Mouse (Mus musculus): ENCODE measurements at regions not wholly inside any gene's neighbourhood (a gene's known extent, or its start where the extent isn't known, plus 50 kb on each side); places are given as distances from the start of the nearest gene placed in this dataset.

- H3K9ac ChIP-seq: no peak overlapping the region
- no peak overlapping the region for H3K27ac ChIP-seq (ENCODE audit: low read depth, low read length)
- no peaks in the 10 kb centered on the region for H3K9me3 ChIP-seq (ENCODE audit: low read length)
- H3K36me3 ChIP-seq (ENCODE audit: insufficient read depth): no peaks in the 10 kb centered on the region
- no peaks in the 10 kb centered on the region for H3K27me3 ChIP-seq (ENCODE audit: insufficient read depth, low read length)
- DNase-seq (peak; percentile 12), ATAC-seq (peak; percentile 78)
- WGBS: 42% methylated on average over 2 of the region's 2 CpGs
- no peak overlapping the region for H3K4me3 ChIP-seq (ENCODE audit: low read depth, low read length)
- no peak for TF ChIP-seq CTCF (IDR thresholded peaks at IDR 0.05; ENCODE audit: low read depth)
- H3K4me2 ChIP-seq (ENCODE audit: low read depth): no peak overlapping the region
- H3K4me1 ChIP-seq (ENCODE audit: insufficient read depth): no peaks in the 10 kb centered on the region
These were observed 839.1 kb upstream of the Rag2 start for GRCm38 (mm10) chr2:100785392-100785791.

- peak; percentile 22 for DNase-seq
- 74% methylated on average over 2 of the region's 2 CpGs for WGBS
- ATAC-seq: peak; percentile 20; the same call in 1 of the 2 replicates
These were observed 828.9 kb upstream of the Rag2 start for GRCm38 (mm10) chr2:100795578-100795977.

GRCm38 (mm10) chr2:100796830-100797229 is 827.7 kb upstream of the Rag2 start:
- Histone ChIP-seq H3K9ac (no peak overlapping the region), H3K27ac (ENCODE audit: low read depth, low read length) (no peak overlapping the region), H3K4me1 (ENCODE audit: insufficient read depth) (no peaks in the 10 kb centered on the region), H3K4me3 (ENCODE audit: low read depth, low read length) (no peak overlapping the region), H3K9me3 (ENCODE audit: low read length) (0 out of 2 replicates have a peak, but pooled peaks cover under 1% of the 10 kb centered on the region), H3K4me2 (ENCODE audit: low read depth) (no peak overlapping the region), H3K27me3 (ENCODE audit: insufficient read depth, low read length) (no peaks in the 10 kb centered on the region), H3K36me3 (ENCODE audit: insufficient read depth) (no peaks in the 10 kb centered on the region)
- TF ChIP-seq CTCF (IDR thresholded peaks at IDR 0.05; ENCODE audit: low read depth): no peak
- ATAC-seq (no peak), DNase-seq (no peak)
- WGBS: 54% methylated on average over 2 of the region's 2 CpGs

More at GRCm38 (mm10) chr2:100795578-100795977, 828.9 kb upstream of the Rag2 start:
- no peaks in the 10 kb centered on the region for H3K4me1 ChIP-seq (ENCODE audit: insufficient read depth)
- no peak overlapping the region for H3K27ac ChIP-seq (ENCODE audit: low read depth, low read length)
- H3K36me3 ChIP-seq (ENCODE audit: insufficient read depth): no peaks in the 10 kb centered on the region
- H3K27me3 ChIP-seq (ENCODE audit: insufficient read depth, low read length): no peaks in the 10 kb centered on the region
- no peak overlapping the region for H3K4me2 ChIP-seq (ENCODE audit: low read depth)
- H3K9me3 ChIP-seq (ENCODE audit: low read length): no peaks in the 10 kb centered on the region
- no peak overlapping the region for H3K9ac ChIP-seq
- no peak for TF ChIP-seq CTCF (IDR thresholded peaks at IDR 0.05; ENCODE audit: low read depth)
- H3K4me3 ChIP-seq (ENCODE audit: low read depth, low read length): no peak overlapping the region

- Histone ChIP-seq H3K4me1 (ENCODE audit: insufficient read depth) (no peaks in the 10 kb centered on the region), H3K27me3 (ENCODE audit: insufficient read depth, low read length) (no peaks in the 10 kb centered on the region), H3K9ac (no peak overlapping the region), H3K36me3 (ENCODE audit: insufficient read depth) (no peaks in the 10 kb centered on the region), H3K27ac (ENCODE audit: low read depth, low read length) (no peak overlapping the region), H3K4me2 (ENCODE audit: low read depth) (no peak overlapping the region), H3K4me3 (ENCODE audit: low read depth, low read length) (no peak overlapping the region), H3K9me3 (ENCODE audit: low read length) (0 out of 2 replicates have a peak, but pooled peaks cover 3% of the 10 kb centered on the region)
- no peak for ATAC-seq
- TF ChIP-seq CTCF (IDR thresholded peaks at IDR 0.05; ENCODE audit: low read depth): no peak
- DNase-seq: no peak
- 87% methylated on average over 1 of the region's 1 CpGs for WGBS
These were observed 827.0 kb upstream of the Rag2 start for GRCm38 (mm10) chr2:100797502-100797901.

GRCm38 (mm10) chr2:100812546-100812945 is 812.0 kb upstream of the Rag2 start:
- TF ChIP-seq CTCF (IDR thresholded peaks at IDR 0.05; ENCODE audit: low read depth): no peak
- Histone ChIP-seq H3K27me3 (ENCODE audit: insufficient read depth, low read length) (no peaks in the 10 kb centered on the region), H3K9me3 (ENCODE audit: low read length) (no peaks in the 10 kb centered on the region), H3K4me3 (ENCODE audit: low read depth, low read length) (no peak overlapping the region), H3K36me3 (ENCODE audit: insufficient read depth) (no peaks in the 10 kb centered on the region), H3K27ac (ENCODE audit: low read depth, low read length) (no peak overlapping the region), H3K9ac (no peak overlapping the region), H3K4me1 (ENCODE audit: insufficient read depth) (no peaks in the 10 kb centered on the region), H3K4me2 (ENCODE audit: low read depth) (no peak overlapping the region)
- DNase-seq (no peak), ATAC-seq (no peak)
- WGBS: 74% methylated on average over 2 of the region's 2 CpGs

- no peak overlapping the region for H3K9ac ChIP-seq
- H3K4me1 ChIP-seq (ENCODE audit: insufficient read depth): no peaks in the 10 kb centered on the region
- no peaks in the 10 kb centered on the region for H3K9me3 ChIP-seq (ENCODE audit: low read length)
- no peak for DNase-seq
- no peak for ATAC-seq
- no peaks in the 10 kb centered on the region for H3K27me3 ChIP-seq (ENCODE audit: insufficient read depth, low read length)
- H3K36me3 ChIP-seq (ENCODE audit: insufficient read depth): no peaks in the 10 kb centered on the region
- 63% methylated on average over 2 of the region's 2 CpGs for WGBS
- H3K4me3 ChIP-seq (ENCODE audit: low read depth, low read length): no peak overlapping the region
- TF ChIP-seq CTCF (IDR thresholded peaks at IDR 0.05; ENCODE audit: low read depth): no peak
- H3K4me2 ChIP-seq (ENCODE audit: low read depth): no peak overlapping the region
- no peak overlapping the region for H3K27ac ChIP-seq (ENCODE audit: low read depth, low read length)
These were observed 809.8 kb upstream of the Rag2 start for GRCm38 (mm10) chr2:100814613-100815258.

- H3K4me1 ChIP-seq (ENCODE audit: insufficient read depth): no peaks in the 10 kb centered on the region
- H3K27me3 ChIP-seq (ENCODE audit: insufficient read depth, low read length): no peaks in the 10 kb centered on the region
- no peak overlapping the region for H3K27ac ChIP-seq (ENCODE audit: low read depth, low read length)
- no peaks in the 10 kb centered on the region for H3K9me3 ChIP-seq (ENCODE audit: low read length)
- no peak for ATAC-seq
- no peak overlapping the region for H3K4me2 ChIP-seq (ENCODE audit: low read depth)
- H3K36me3 ChIP-seq (ENCODE audit: insufficient read depth): no peaks in the 10 kb centered on the region
- WGBS: 81% methylated on average over 4 of the region's 4 CpGs
- TF ChIP-seq CTCF (IDR thresholded peaks at IDR 0.05; ENCODE audit: low read depth): no peak
- DNase-seq: no peak
- no peak overlapping the region for H3K9ac ChIP-seq
- no peak overlapping the region for H3K4me3 ChIP-seq (ENCODE audit: low read depth, low read length)
These were observed 790.5 kb upstream of the Rag2 start for GRCm38 (mm10) chr2:100834056-100834455.
